Mouse (Mus musculus): ENCODE results near the gene Ear14.

The Ear14 gene

DNA sequence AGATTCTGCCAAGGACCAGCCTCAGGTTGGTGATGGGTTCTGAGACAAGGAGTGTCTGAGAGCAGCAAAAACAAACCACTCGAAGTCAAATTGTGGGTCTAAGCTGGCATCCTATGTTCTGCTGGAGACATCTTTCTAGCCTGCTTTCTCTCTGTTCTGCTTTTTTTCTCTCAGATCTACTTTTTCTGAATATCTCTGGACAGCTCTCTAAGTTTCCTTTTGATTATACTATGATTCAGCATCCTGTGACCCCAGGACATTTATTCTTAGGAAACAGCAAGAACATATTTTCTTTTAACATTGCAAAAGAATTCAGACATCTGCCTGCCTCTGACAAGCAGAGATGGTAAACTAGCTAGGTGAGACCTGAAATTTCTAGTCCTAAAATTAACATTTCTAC, 50.4 kb downstream of the Ear14 start:
- no peak for DNase-seq (ENCODE audit: low spot score)
